ENCODE assay signal across 10 mouse cellular contexts in genomic region chrX:8893182-8893651, GRCm38 (mm10). TPM values are rescaled to one million over a fixed set of nuclear protein-coding genes. Genes with fewer than 3 reads are reported as not detected.
A peak's percentile ranks its signal among the peaks of the same experiment; 100 is the strongest.
DNase-seq lines count a peak whose midpoint lies in the region; ATAC-seq and TF ChIP-seq lines count a peak whose summit lies in the region.
"Had no signal": no experiment of that assay in that cellular context is flagged by ENCODE, and none has a peak within 500 bp of the region (broad histone marks: within the 10 kb centered on the region; RNA-seq: fewer than 3 reads in every experiment).

No protein-coding gene starts in this region.

- peak overlapping the region; percentile 80 for H3K27ac ChIP-seq in heart, embryonic 13.5 days (replicated peaks)
- H3K27ac ChIP-seq in ES-Bruce4 (ENCODE audit: insufficient read depth, low read length), result no peak overlapping the region
- H3K27ac ChIP-seq in cerebellum, adult 2 months (ENCODE audit: insufficient read depth, low read length), result no peak overlapping the region
- H3K27ac ChIP-seq in left cerebral cortex, adult 2 months, result peak overlapping the region; percentile 64
- H3K27ac ChIP-seq in midbrain, embryonic 16.5 days (ENCODE audit: low read length), result peak overlapping the region; percentile 90

- TF ChIP-seq EP300 in ES-Bruce4 (IDR thresholded peaks at IDR 0.05; ENCODE audit: insufficient read depth, low read depth, low read length), result no peak

- DNase-seq in heart, adult 18-20 months, result no peak
- peak in 1 of 2 experiments; percentile 22 for DNase-seq in cerebellum, adult 2 months
- peak; percentile 8 to 9 for DNase-seq in frontal cortex, postnatal 36 days (ENCODE audit: low spot score in 2 of 2)
- DNase-seq in left cerebral cortex, adult 2 months (ENCODE audit: extremely low spot score in 1 of 2, low spot score in 2 of 2), result peak in 1 of 2 experiments; percentile 18
- no peak for DNase-seq in T-cell, adult 2 months (ENCODE audit: low spot score)

- H3K4me2 ChIP-seq in heart, embryonic 13.5 days, result peak overlapping the region; percentile 78
- H3K4me2 ChIP-seq in midbrain, embryonic 16.5 days (ENCODE audit: low read length), result peak overlapping the region; percentile 66

- H3K4me3 ChIP-seq in heart, embryonic 13.5 days, result peak overlapping the region; percentile 66
- peak overlapping the region; percentile 75 for H3K4me3 ChIP-seq in ES-Bruce4 (ENCODE audit: low read depth, low read length)
- H3K4me3 ChIP-seq in cerebellum, adult 2 months (replicated peaks; ENCODE audit: insufficient read depth, low read depth, low read length), result peak overlapping the region; percentile 64
- peak overlapping the region; percentile 58 for H3K4me3 ChIP-seq in left cerebral cortex, adult 2 months
- H3K4me3 ChIP-seq in midbrain, embryonic 16.5 days (ENCODE audit: low read depth, low read length), result peak overlapping the region; percentile 61

- no peaks in the 10 kb centered on the region for H3K36me3 ChIP-seq in heart, embryonic 13.5 days
- no peaks in the 10 kb centered on the region for H3K36me3 ChIP-seq in ES-Bruce4 (ENCODE audit: control insufficient read depth, insufficient read depth, low read length, poor library complexity, severe bottlenecking)
- H3K36me3 ChIP-seq in midbrain, embryonic 16.5 days (ENCODE audit: control insufficient read depth, insufficient read depth, low read length), result no peaks in the 10 kb centered on the region

- intact Hi-C loops in left cerebral cortex, adult 2 months (cut with DNase I), result loop anchor here (5.0 kb wide), 1 partner anchor 54 kb away; no protein-coding TSS in a partner anchor

- peak overlapping the region; percentile 86 for H3K9ac ChIP-seq in heart, embryonic 13.5 days
- H3K9ac ChIP-seq in ES-Bruce4 (ENCODE audit: low read depth, poor library complexity, severe bottlenecking), result peak overlapping the region; percentile 76
- peak overlapping the region; percentile 85 for H3K9ac ChIP-seq in midbrain, embryonic 16.5 days (ENCODE audit: low read depth, low read length)

- TF ChIP-seq POLR2A in ES-Bruce4 (IDR thresholded peaks at IDR 0.05; ENCODE audit: insufficient read depth, low read length), result no peak
- TF ChIP-seq POLR2A in cerebellum, adult 2 months (IDR thresholded peaks at IDR 0.05; ENCODE audit: borderline replicate concordance, insufficient read depth, low read length), result no peak

- TF ChIP-seq CTCF in ES-Bruce4 (IDR thresholded peaks at IDR 0.05; ENCODE audit: low read depth, low read length), result no peak
- TF ChIP-seq CTCF in cerebellum, adult 2 months (IDR thresholded peaks at IDR 0.05; ENCODE audit: borderline replicate concordance, insufficient read depth, low read depth, low read length), result no peak
- no peak for TF ChIP-seq CTCF in left cerebral cortex, adult 2 months (IDR thresholded peaks at IDR 0.05)

- 9% methylated on average over 29 of the region's 42 CpGs for WGBS in heart, embryonic 13.5 days
- WGBS in cerebellum, adult 2 months, result 12% methylated on average over 14 of the region's 42 CpGs
- WGBS in midbrain, embryonic 16.5 days, result 21% methylated on average over 29 of the region's 42 CpGs

- H3K9me3 ChIP-seq in heart, embryonic 13.5 days, result no peaks in the 10 kb centered on the region
- no peaks in the 10 kb centered on the region for H3K9me3 ChIP-seq in ES-Bruce4 (replicated peaks; ENCODE audit: control insufficient read depth, insufficient read depth, low read length, poor library complexity, severe bottlenecking)
- no peaks in the 10 kb centered on the region for H3K9me3 ChIP-seq in midbrain, embryonic 16.5 days (replicated peaks; ENCODE audit: control insufficient read depth, low read length, poor library complexity, severe bottlenecking)

- ATAC-seq in heart, embryonic 13.5 days (ENCODE audit: extremely low read depth, insufficient number of reproducible peaks, low FRiP score, low TSS enrichment), result no peak
- ATAC-seq in midbrain, embryonic 16.5 days, result peak; percentile 76

- no peaks in the 10 kb centered on the region for H3K4me1 ChIP-seq in heart, embryonic 13.5 days
- no peaks in the 10 kb centered on the region for H3K4me1 ChIP-seq in ES-Bruce4 (ENCODE audit: control insufficient read depth, insufficient read depth, low read length)
- H3K4me1 ChIP-seq in cerebellum, adult 2 months (ENCODE audit: control insufficient read depth, insufficient read depth, low read length), result no peaks in the 10 kb centered on the region
- H3K4me1 ChIP-seq in midbrain, embryonic 16.5 days (ENCODE audit: control insufficient read depth, insufficient read depth, low read length), result peaks cover 7% of the 10 kb centered on the region

- peaks cover 17% of the 10 kb centered on the region for H3K27me3 ChIP-seq in heart, embryonic 13.5 days (replicated peaks)
- peaks cover 6% of the 10 kb centered on the region for H3K27me3 ChIP-seq in ES-Bruce4 (ENCODE audit: control insufficient read depth, insufficient read depth, low read length, poor library complexity, severe bottlenecking)
- no peaks in the 10 kb centered on the region for H3K27me3 ChIP-seq in cerebellum, adult 2 months (ENCODE audit: control insufficient read depth, insufficient read depth, low read length)
- no peaks in the 10 kb centered on the region for H3K27me3 ChIP-seq in midbrain, embryonic 16.5 days (ENCODE audit: control insufficient read depth, insufficient read depth, low read depth, low read length)

RNA-seq across cellular contexts. Expression of gene B630019K06Rik, which starts 1.0 kb away (rescaled TPM):
- polyA plus RNA-seq in heart, embryonic 13.5 days (2015; fragmentation: Nextera tagmentation; extraction: Ambion mirVana), result 1.5 and 2.0 TPM in 2 replicates
- under 1 TPM; 0.57 to 0.77 TPM for total RNA-seq in heart, adult 18-20 months (2021)
- polyA plus RNA-seq in ES-Bruce4 (2011; ENCODE audit: insufficient read depth, insufficient read length, low read depth, missing spikeins), result 0.52 and 0.61 TPM in 2 replicates
- 37.2 and 41.3 TPM in 2 replicates for polyA plus RNA-seq in cerebellum, adult 2 months (2012; rRNA removed)
- total RNA-seq in left cerebral cortex, adult 2 months (2021), result 10 to 100 TPM; 31.4 to 35.0 TPM
- 26.9 and 27.0 TPM in 2 replicates for polyA plus RNA-seq in midbrain, embryonic 16.5 days (2015; fragmentation: Nextera tagmentation; extraction: Ambion mirVana)

RNA-seq across cellular contexts. Expression of gene Gm5751, which starts 19.2 kb away (rescaled TPM):
- polyA plus RNA-seq in heart, embryonic 13.5 days (2015; fragmentation: Nextera tagmentation; extraction: Ambion mirVana), result not detected in 2 replicates
- not detected for total RNA-seq in heart, adult 18-20 months (2021)
- polyA plus RNA-seq in ES-Bruce4 (2011; ENCODE audit: insufficient read depth, insufficient read length, low read depth, missing spikeins), result not detected in 2 replicates
- polyA plus RNA-seq in cerebellum, adult 2 months (2012; rRNA removed), result 0.57 TPM in 1 of 2 replicates, not detected in the other
- not detected for total RNA-seq in left cerebral cortex, adult 2 months (2021)
- not detected in 2 replicates for polyA plus RNA-seq in midbrain, embryonic 16.5 days (2015; fragmentation: Nextera tagmentation; extraction: Ambion mirVana)
- total RNA-seq: hematopoietic stem cell, adult 5-6 weeks had no signal

RNA-seq across cellular contexts. Expression of gene Gm6592, which starts 49.4 kb away (rescaled TPM):
- polyA plus RNA-seq in heart, embryonic 13.5 days (2015; fragmentation: Nextera tagmentation; extraction: Ambion mirVana), result not detected in 2 replicates
- total RNA-seq in heart, adult 18-20 months (2021), result not detected
- not detected in 2 replicates for polyA plus RNA-seq in ES-Bruce4 (2011; ENCODE audit: insufficient read depth, insufficient read length, low read depth, missing spikeins)
- polyA plus RNA-seq in cerebellum, adult 2 months (2012; rRNA removed), result not detected in 2 replicates
- not detected for total RNA-seq in left cerebral cortex, adult 2 months (2021)
- polyA plus RNA-seq in midbrain, embryonic 16.5 days (2015; fragmentation: Nextera tagmentation; extraction: Ambion mirVana), result not detected in 2 replicates
- total RNA-seq: G1E; hematopoietic stem cell, adult 5-6 weeks had no signal
- polyA plus RNA-seq: G1E had no signal

Comparison
In these comparisons a context has a peak if more than half of its experiments do, and no peak if none do; other contexts are left out.
1. H3K27ac ChIP-seq: peak in heart, embryonic 13.5 days (single experiment), left cerebral cortex, adult 2 months (single experiment) and midbrain, embryonic 16.5 days (single experiment); none in ES-Bruce4 (single experiment) and cerebellum, adult 2 months (single experiment).
2. DNase-seq: peak in frontal cortex, postnatal 36 days (2 of 2); none in heart, adult 18-20 months (0 of 2) and T-cell, adult 2 months (single experiment).
3. Peak in every context shown above with its lines, with median percentiles within 50 percentile points of each other: H3K4me3 ChIP-seq and H3K9ac ChIP-seq.